Mouse (Mus musculus): ENCODE results near the gene Grin2a. TPM values are rescaled to one million over a fixed set of nuclear protein-coding genes. Genes with fewer than 3 reads are reported as not detected.

Gene Grin2a
- 1.9 and 2.2 TPM in 2 replicates for polyA plus RNA-seq (2015; fragmentation: Nextera tagmentation; extraction: Ambion mirVana)

GRCm38 (mm10) chr16:9994951-9995813 is at the start of gene Grin2a:
TSS of gene Grin2a (minus strand) at chr16:9995560.
- peak within 1 kb of the TSS; percentile 75 for H3K4me2 ChIP-seq (replicated peaks)
- no peak within 1 kb of the TSS for H3K27ac ChIP-seq
- H3K4me1 ChIP-seq, result peaks cover 33% of the 10 kb centered on the region
- under 1% methylated on average over 69 of the region's 69 CpGs for WGBS
- H3K27me3 ChIP-seq, result peaks cover 81% of the 10 kb centered on the region
- H3K9me3 ChIP-seq, result no peaks in the 10 kb centered on the region
- no peak for ATAC-seq (ENCODE audit: low FRiP score, low read depth)
- peak within 1 kb of the TSS; percentile 44 for H3K4me3 ChIP-seq
- peak within 1 kb of the TSS; percentile 48; the same call in 1 of the 2 replicates for H3K9ac ChIP-seq
- no peaks in the 10 kb centered on the region for H3K36me3 ChIP-seq

GRCm38 (mm10) chr16:10035582-10036215 is 40.3 kb upstream of the Grin2a start:
- Histone ChIP-seq H3K27ac (no peak overlapping the region), H3K9ac (no peak overlapping the region), H3K4me3 (no peak overlapping the region), H3K27me3 (no peaks in the 10 kb centered on the region), H3K36me3 (no peaks in the 10 kb centered on the region), H3K9me3 (no peaks in the 10 kb centered on the region), H3K4me1 (no peaks in the 10 kb centered on the region), H3K4me2 (replicated peaks) (no peak overlapping the region)
- ATAC-seq (ENCODE audit: low FRiP score, low read depth), result no peak
- 77% methylated on average over 7 of the region's 7 CpGs for WGBS

GRCm38 (mm10) chr16:10033416-10033979 is 38.1 kb upstream of the Grin2a start:
- ATAC-seq (ENCODE audit: low FRiP score, low read depth), result no peak
- whole genome bisulfite sequencing, result 69% methylated on average over 4 of the region's 4 CpGs
- H3K27ac ChIP-seq, result no peak overlapping the region
- H3K9me3 ChIP-seq, result no peaks in the 10 kb centered on the region
- H3K27me3 ChIP-seq, result no peaks in the 10 kb centered on the region
- no peaks in the 10 kb centered on the region for H3K4me1 ChIP-seq
- no peak overlapping the region for H3K4me2 ChIP-seq (replicated peaks)
- H3K36me3 ChIP-seq, result no peaks in the 10 kb centered on the region
- no peak overlapping the region for H3K4me3 ChIP-seq
- H3K9ac ChIP-seq, result no peak overlapping the region

- Histone ChIP-seq H3K27ac (no peak overlapping the region), H3K4me3 (no peak overlapping the region), H3K4me2 (replicated peaks) (no peak overlapping the region), H3K36me3 (no peaks in the 10 kb centered on the region), H3K27me3 (no peaks in the 10 kb centered on the region), H3K9ac (no peak overlapping the region), H3K4me1 (no peaks in the 10 kb centered on the region), H3K9me3 (no peaks in the 10 kb centered on the region)
- no peak for ATAC-seq (ENCODE audit: low FRiP score, low read depth)
These were observed 36.5 kb upstream of the Grin2a start for GRCm38 (mm10) chr16:10031891-10032290.

- 83% methylated on average over 6 of the region's 6 CpGs for WGBS
- H3K4me3 ChIP-seq, result no peak overlapping the region
- H3K9me3 ChIP-seq, result no peaks in the 10 kb centered on the region
- H3K9ac ChIP-seq, result no peak overlapping the region
- no peak overlapping the region for H3K4me2 ChIP-seq (replicated peaks)
- no peaks in the 10 kb centered on the region for H3K36me3 ChIP-seq
- H3K27me3 ChIP-seq, result no peaks in the 10 kb centered on the region
- ATAC-seq (ENCODE audit: low FRiP score, low read depth), result no peak
- no peak overlapping the region for H3K27ac ChIP-seq
- no peaks in the 10 kb centered on the region for H3K4me1 ChIP-seq
These were observed 31.4 kb upstream of the Grin2a start for GRCm38 (mm10) chr16:10026741-10027140.

GRCm38 (mm10) chr16:10009743-10010142 is 14.4 kb upstream of the Grin2a start:
- no peak overlapping the region for H3K27ac ChIP-seq
- no peak for ATAC-seq (ENCODE audit: low FRiP score, low read depth)
- no peak overlapping the region for H3K4me2 ChIP-seq (replicated peaks)
- H3K36me3 ChIP-seq, result no peaks in the 10 kb centered on the region
- H3K27me3 ChIP-seq, result no peaks in the 10 kb centered on the region
- no peak overlapping the region for H3K4me3 ChIP-seq
- 52% methylated on average over 1 of the region's 1 CpGs for WGBS
- no peaks in the 10 kb centered on the region for H3K4me1 ChIP-seq
- no peak overlapping the region for H3K9ac ChIP-seq
- no peaks in the 10 kb centered on the region; the same call in 1 of the 2 replicates for H3K9me3 ChIP-seq

- 83% methylated on average over 5 of the region's 5 CpGs for WGBS
- no peak overlapping the region for H3K9ac ChIP-seq
- no peak for ATAC-seq (ENCODE audit: low FRiP score, low read depth)
- 0 out of 2 replicates have a peak, but pooled peaks cover 9% of the 10 kb centered on the region for H3K27me3 ChIP-seq
- H3K4me1 ChIP-seq, result no peaks in the 10 kb centered on the region
- H3K27ac ChIP-seq, result no peak overlapping the region
- H3K9me3 ChIP-seq, result no peaks in the 10 kb centered on the region
- H3K4me3 ChIP-seq, result no peak overlapping the region
- H3K36me3 ChIP-seq, result no peaks in the 10 kb centered on the region
- no peak overlapping the region for H3K4me2 ChIP-seq (replicated peaks)
These were observed 10.2 kb upstream of the Grin2a start for GRCm38 (mm10) chr16:10005606-10006005.

- no peak overlapping the region for H3K4me3 ChIP-seq
- H3K4me1 ChIP-seq, result no peaks in the 10 kb centered on the region
- 86% methylated on average over 4 of the region's 4 CpGs for WGBS
- H3K27ac ChIP-seq, result no peak overlapping the region
- no peak for ATAC-seq (ENCODE audit: low FRiP score, low read depth)
- no peak overlapping the region for H3K4me2 ChIP-seq (replicated peaks)
- no peak overlapping the region for H3K9ac ChIP-seq
- peaks cover 10% of the 10 kb centered on the region; the same call in 1 of the 2 replicates for H3K27me3 ChIP-seq
- H3K36me3 ChIP-seq, result no peaks in the 10 kb centered on the region
- H3K9me3 ChIP-seq, result no peaks in the 10 kb centered on the region
These were observed 8.7 kb upstream of the Grin2a start for GRCm38 (mm10) chr16:10004096-10004495.

- Histone ChIP-seq H3K27ac (no peak overlapping the region), H3K9me3 (no peaks in the 10 kb centered on the region), H3K9ac (no peak overlapping the region), H3K4me1 (no peaks in the 10 kb centered on the region), H3K4me3 (no peak overlapping the region), H3K4me2 (replicated peaks) (no peak overlapping the region), H3K27me3 (peaks cover 13% of the 10 kb centered on the region), H3K36me3 (no peaks in the 10 kb centered on the region)
- 44% methylated on average over 1 of the region's 1 CpGs for WGBS
- no peak for ATAC-seq (ENCODE audit: low FRiP score, low read depth)
These were observed 7.6 kb upstream of the Grin2a start for GRCm38 (mm10) chr16:10003001-10003400.

- 56% methylated on average over 1 of the region's 1 CpGs for WGBS
- Histone ChIP-seq H3K4me3 (no peak overlapping the region), H3K27me3 (peaks cover 25% of the 10 kb centered on the region), H3K4me1 (no peaks in the 10 kb centered on the region), H3K36me3 (no peaks in the 10 kb centered on the region), H3K4me2 (replicated peaks) (no peak overlapping the region), H3K9ac (no peak overlapping the region), H3K27ac (no peak overlapping the region), H3K9me3 (no peaks in the 10 kb centered on the region)
- ATAC-seq (ENCODE audit: low FRiP score, low read depth), result no peak
These were observed 6.2 kb upstream of the Grin2a start for GRCm38 (mm10) chr16:10001601-10002000.

GRCm38 (mm10) chr16:9999926-10000325 is 4.6 kb upstream of the Grin2a start:
- WGBS, result 71% methylated on average over 5 of the region's 5 CpGs
- no peaks in the 10 kb centered on the region for H3K36me3 ChIP-seq
- H3K4me3 ChIP-seq, result no peak overlapping the region
- H3K4me1 ChIP-seq, result peaks cover 8% of the 10 kb centered on the region
- H3K27ac ChIP-seq, result no peak overlapping the region
- H3K27me3 ChIP-seq, result peaks cover 42% of the 10 kb centered on the region
- H3K9ac ChIP-seq, result no peak overlapping the region
- no peak overlapping the region for H3K4me2 ChIP-seq (replicated peaks)
- no peak for ATAC-seq (ENCODE audit: low FRiP score, low read depth)
- no peaks in the 10 kb centered on the region for H3K9me3 ChIP-seq

GRCm38 (mm10) chr16:9997931-9998330 is 2.6 kb upstream of the Grin2a start:
- H3K4me3 ChIP-seq, result no peak overlapping the region
- H3K27ac ChIP-seq, result no peak overlapping the region
- peaks cover 62% of the 10 kb centered on the region for H3K27me3 ChIP-seq
- no peak for ATAC-seq (ENCODE audit: low FRiP score, low read depth)
- H3K4me1 ChIP-seq, result peaks cover 26% of the 10 kb centered on the region
- H3K9ac ChIP-seq, result no peak overlapping the region
- H3K36me3 ChIP-seq, result no peaks in the 10 kb centered on the region
- H3K4me2 ChIP-seq (replicated peaks), result no peak overlapping the region
- H3K9me3 ChIP-seq, result no peaks in the 10 kb centered on the region
